In the genomic region with DNA sequence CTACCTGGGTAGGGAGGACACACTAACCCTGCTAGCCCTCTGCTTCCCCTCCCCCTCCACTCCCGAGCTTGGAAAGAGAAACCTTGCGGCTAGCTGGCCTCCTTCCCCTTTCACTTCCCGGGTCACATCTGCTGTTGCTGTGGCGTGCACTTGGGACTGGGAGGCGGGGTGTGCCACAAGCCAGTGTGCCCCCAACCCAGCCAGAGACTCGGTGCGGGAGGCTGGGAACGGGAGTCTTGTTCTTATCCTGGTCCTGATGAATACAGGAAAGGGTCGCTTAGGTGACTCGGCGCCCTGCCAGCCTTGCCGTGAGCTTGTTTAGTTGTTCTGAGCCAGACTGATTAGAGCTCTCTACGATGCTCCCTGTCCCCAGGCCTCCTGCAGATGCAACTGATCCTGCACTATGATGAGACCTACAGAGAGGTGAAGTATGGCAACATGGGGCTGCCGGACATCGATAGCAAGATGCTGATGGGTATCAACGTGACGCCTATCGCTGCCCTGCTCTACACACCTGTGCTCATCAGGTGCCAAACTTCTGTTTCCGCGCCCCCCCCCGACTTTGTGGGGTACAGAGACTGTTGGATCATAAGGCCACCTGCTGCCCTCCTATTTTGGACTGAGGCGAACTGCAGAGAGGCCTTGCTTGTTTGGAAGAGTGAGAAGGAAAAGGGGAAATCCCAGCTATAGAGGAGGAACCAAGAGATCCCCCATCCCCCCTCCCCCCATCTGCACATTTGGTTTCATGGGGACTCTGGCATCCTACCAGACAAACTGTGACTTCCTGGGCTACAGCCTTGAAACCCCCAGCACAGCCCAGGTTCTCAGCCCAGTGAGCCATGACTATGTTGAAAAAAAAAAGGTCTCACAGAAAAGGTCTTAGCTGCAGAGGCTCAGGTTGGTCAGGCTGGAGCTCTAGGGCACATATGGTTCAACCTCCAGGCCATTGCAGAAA, we compare ENCODE assay signal across 8 mouse cellular contexts. TPM values are rescaled to one million over a fixed set of nuclear protein-coding genes. Genes with fewer than 3 reads are reported as not detected.
DNase-seq lines count a peak whose midpoint lies in the region; ATAC-seq and TF ChIP-seq lines count a peak whose summit lies in the region.

No protein-coding gene starts in this region.

- peak overlapping the region; percentile 13; the same call in 1 of the 2 replicates for H3K27ac ChIP-seq in left cerebral cortex, adult 2 months
- H3K27ac ChIP-seq in gastrocnemius, adult 2 months, result peak overlapping the region; percentile 80
- no peak overlapping the region for H3K27ac ChIP-seq in hindbrain, embryonic 16.5 days (ENCODE audit: low read depth, low read length)
- no peak overlapping the region for H3K27ac ChIP-seq in liver, embryonic 12.5 days
- H3K27ac ChIP-seq in thymus, adult 2 months (ENCODE audit: control insufficient read depth, insufficient read depth, low read length), result no peak overlapping the region; the same call in 1 of the 2 replicates

- no peaks in the 10 kb centered on the region for H3K36me3 ChIP-seq in hindbrain, embryonic 16.5 days (ENCODE audit: control insufficient read depth, insufficient read depth, low read length)
- H3K36me3 ChIP-seq in liver, embryonic 12.5 days, result no peaks in the 10 kb centered on the region
- no peaks in the 10 kb centered on the region for H3K36me3 ChIP-seq in thymus, adult 2 months (ENCODE audit: control insufficient read depth, insufficient read depth, low read length)

- peak overlapping the region; percentile 48 for H3K4me3 ChIP-seq in left cerebral cortex, adult 2 months
- H3K4me3 ChIP-seq in gastrocnemius, adult 2 months, result peak overlapping the region; percentile 89
- peak overlapping the region; percentile 43 for H3K4me3 ChIP-seq in hindbrain, embryonic 16.5 days (ENCODE audit: low read length)
- H3K4me3 ChIP-seq in liver, embryonic 12.5 days, result peak overlapping the region; percentile 59
- H3K4me3 ChIP-seq in thymus, adult 2 months (ENCODE audit: control insufficient read depth, insufficient read depth, low read length), result peak overlapping the region; percentile 66

- peak overlapping the region; percentile 59 for H3K9ac ChIP-seq in hindbrain, embryonic 16.5 days (ENCODE audit: low read depth, low read length)
- H3K9ac ChIP-seq in liver, embryonic 12.5 days, result peak overlapping the region; percentile 63

- no peak for TF ChIP-seq CTCF in left cerebral cortex, adult 2 months (IDR thresholded peaks at IDR 0.05)
- no peak for TF ChIP-seq CTCF in gastrocnemius, adult 2 months (IDR thresholded peaks at IDR 0.05)
- no peak for TF ChIP-seq CTCF in thymus, adult 2 months (IDR thresholded peaks at IDR 0.05; ENCODE audit: borderline replicate concordance, control insufficient read depth, extremely low read depth, insufficient read depth, low read length, poor library complexity)

- no peaks in the 10 kb centered on the region for H3K9me3 ChIP-seq in hindbrain, embryonic 16.5 days (ENCODE audit: control insufficient read depth, low read length)
- no peaks in the 10 kb centered on the region for H3K9me3 ChIP-seq in liver, embryonic 12.5 days (replicated peaks)

- no peak for DNase-seq in left cerebral cortex, adult 2 months (ENCODE audit: extremely low spot score in 1 of 2, low spot score in 2 of 2)
- DNase-seq in left cerebral cortex, adult 8-10 months (ENCODE audit: low spot score in 2 of 2), result no peak
- DNase-seq in cerebellum, adult 18-20 months, result peak; percentile 55 to 56
- peak; percentile 76 for DNase-seq in gastrocnemius, adult 2 months
- DNase-seq in monocyte, adult 2 months (ENCODE audit: low read depth in 1 of 2, low spot score in 2 of 2), result peak; percentile 63 to 71
- DNase-seq in thymus, adult 2 months, result peak; percentile 51

- H3K4me2 ChIP-seq in hindbrain, embryonic 16.5 days (ENCODE audit: low read length), result peak overlapping the region; percentile 79
- H3K4me2 ChIP-seq in liver, embryonic 12.5 days, result peak overlapping the region; percentile 83

- no peak for TF ChIP-seq POLR2A in thymus, adult 2 months (IDR thresholded peaks at IDR 0.05; ENCODE audit: control insufficient read depth, extremely low read depth, insufficient read depth, low read length, poor library complexity)

- intact Hi-C loops in left cerebral cortex, adult 2 months (cut with DNase I), result no loop called here
- intact Hi-C loops in gastrocnemius, adult 2 months (cut with DNase I), result no loop called here

- H3K4me1 ChIP-seq in hindbrain, embryonic 16.5 days (ENCODE audit: control insufficient read depth, insufficient read depth, low read depth, low read length), result peaks cover 9% of the 10 kb centered on the region
- H3K4me1 ChIP-seq in liver, embryonic 12.5 days, result peaks cover 24% of the 10 kb centered on the region
- H3K4me1 ChIP-seq in thymus, adult 2 months (replicated peaks; ENCODE audit: control insufficient read depth, insufficient read depth, low read length), result peaks cover 28% of the 10 kb centered on the region

- WGBS in hindbrain, embryonic 16.5 days, result 8% methylated on average over 22 of the region's 22 CpGs
- 6% methylated on average over 22 of the region's 22 CpGs for WGBS in liver, embryonic 12.5 days (ENCODE audit: insufficient replicate concordance)
- WGBS in thymus, adult 2 months, result 1% methylated on average over 22 of the region's 22 CpGs

- H3K27me3 ChIP-seq in hindbrain, embryonic 16.5 days (replicated peaks; ENCODE audit: control insufficient read depth, insufficient read depth, low read length), result peaks cover 5% of the 10 kb centered on the region
- peaks cover 33% of the 10 kb centered on the region for H3K27me3 ChIP-seq in liver, embryonic 12.5 days (replicated peaks)
- H3K27me3 ChIP-seq in thymus, adult 2 months (ENCODE audit: control insufficient read depth, insufficient read depth, low read length), result no peaks in the 10 kb centered on the region

- 0 out of 2 replicates have a peak, but pooled peaks have one; percentile 24 for ATAC-seq in hindbrain, embryonic 16.5 days
- ATAC-seq in liver, embryonic 12.5 days, result no peak; the same call in 1 of the 2 replicates

RNA-seq across cellular contexts. Expression of gene Unc93b1, which starts 1.2 kb away (rescaled TPM):
- 10 to 100 TPM; 12.9 to 16.3 TPM for total RNA-seq in left cerebral cortex, adult 2 months (2021)
- 10 to 100 TPM; 13.4 to 30.8 (median 20.0) TPM for total RNA-seq in left cerebral cortex, adult 8-10 months (2022)
- 1 to 10 TPM; 3.6 to 6.4 TPM for total RNA-seq in gastrocnemius, adult 2 months (2021)
- polyA plus RNA-seq in hindbrain, embryonic 16.5 days (2015; fragmentation: Nextera tagmentation; extraction: Ambion mirVana), result 12.4 and 14.1 TPM in 2 replicates
- 14.3 and 15.3 TPM in 2 replicates for polyA plus RNA-seq in liver, embryonic 12.5 days (2016; fragmentation: Nextera tagmentation; extraction: Ambion mirVana)
- 147 and 174 TPM in 2 replicates for polyA plus RNA-seq in thymus, adult 2 months (2012; rRNA removed)

RNA-seq across cellular contexts. Expression of gene Aldh3b1, which starts 6.6 kb away (rescaled TPM):
- total RNA-seq in left cerebral cortex, adult 2 months (2021), result 1 to 10 TPM; 2.3 to 3.3 TPM
- 1 to 10 TPM; 3.4 to 5.5 (median 5.1) TPM for total RNA-seq in left cerebral cortex, adult 8-10 months (2022)
- total RNA-seq in gastrocnemius, adult 2 months (2021), result under 1 TPM; 0.77 to 0.98 TPM
- polyA plus RNA-seq in hindbrain, embryonic 16.5 days (2015; fragmentation: Nextera tagmentation; extraction: Ambion mirVana), result 2.2 and 3.1 TPM in 2 replicates
- polyA plus RNA-seq in liver, embryonic 12.5 days (2016; fragmentation: Nextera tagmentation; extraction: Ambion mirVana), result 1.8 and 1.9 TPM in 2 replicates
- polyA plus RNA-seq in thymus, adult 2 months (2012; rRNA removed), result 10.2 and 11.7 TPM in 2 replicates

RNA-seq across cellular contexts. Expression of gene Aldh3b3, which starts 22.3 kb away (rescaled TPM):
- under 1 TPM in 1 of 2 experiments, not detected in 1; 0.11 TPM for total RNA-seq in left cerebral cortex, adult 2 months (2021)
- total RNA-seq in left cerebral cortex, adult 8-10 months (2022), result under 1 TPM in 2 of 4 experiments, not detected in 2; 0.44 to 0.50 TPM
- total RNA-seq in gastrocnemius, adult 2 months (2021), result not detected
- polyA plus RNA-seq in hindbrain, embryonic 16.5 days (2015; fragmentation: Nextera tagmentation; extraction: Ambion mirVana), result not detected in 2 replicates
- polyA plus RNA-seq in liver, embryonic 12.5 days (2016; fragmentation: Nextera tagmentation; extraction: Ambion mirVana), result 0.04 TPM in 1 of 2 replicates, not detected in the other
- polyA plus RNA-seq in thymus, adult 2 months (2012; rRNA removed), result 0.33 and 0.97 TPM in 2 replicates

RNA-seq across cellular contexts. Expression of gene Ndufs8, which starts 23.6 kb away (rescaled TPM):
- 100 to 1,000 TPM; 129 to 133 TPM for total RNA-seq in left cerebral cortex, adult 2 months (2021)
- total RNA-seq in left cerebral cortex, adult 8-10 months (2022), result 100 to 1,000 TPM; 136 to 159 (median 145) TPM
- 100 to 1,000 TPM; 211 to 334 TPM for total RNA-seq in gastrocnemius, adult 2 months (2021)
- polyA plus RNA-seq in hindbrain, embryonic 16.5 days (2015; fragmentation: Nextera tagmentation; extraction: Ambion mirVana), result 307 and 320 TPM in 2 replicates
- polyA plus RNA-seq in liver, embryonic 12.5 days (2016; fragmentation: Nextera tagmentation; extraction: Ambion mirVana), result 197 and 218 TPM in 2 replicates
- 287 and 340 TPM in 2 replicates for polyA plus RNA-seq in thymus, adult 2 months (2012; rRNA removed)

RNA-seq across cellular contexts. Expression of gene Tcirg1, which starts 29.2 kb away (rescaled TPM):
- total RNA-seq in left cerebral cortex, adult 2 months (2021), result 10 to 100 TPM; 14.9 to 20.1 TPM
- total RNA-seq in left cerebral cortex, adult 8-10 months (2022), result 10 to 100 TPM; 14.9 to 26.1 (median 21.5) TPM
- 1 to 10 TPM; 5.1 to 5.8 TPM for total RNA-seq in gastrocnemius, adult 2 months (2021)
- 18.9 and 21.2 TPM in 2 replicates for polyA plus RNA-seq in hindbrain, embryonic 16.5 days (2015; fragmentation: Nextera tagmentation; extraction: Ambion mirVana)
- 24.7 and 26.1 TPM in 2 replicates for polyA plus RNA-seq in liver, embryonic 12.5 days (2016; fragmentation: Nextera tagmentation; extraction: Ambion mirVana)
- polyA plus RNA-seq in thymus, adult 2 months (2012; rRNA removed), result 270 and 293 TPM in 2 replicates

Comparison
In these comparisons a context has a peak if more than half of its experiments do, and no peak if none do; other contexts are left out.
1. DNase-seq: peak in cerebellum, adult 18-20 months (2 of 2), gastrocnemius, adult 2 months (single experiment), monocyte, adult 2 months (2 of 2) and thymus, adult 2 months (single experiment); none in left cerebral cortex, adult 2 months (0 of 2) and left cerebral cortex, adult 8-10 months (0 of 2).
2. H3K27ac ChIP-seq: peak in left cerebral cortex, adult 2 months (single experiment) and gastrocnemius, adult 2 months (single experiment); none in hindbrain, embryonic 16.5 days (single experiment), liver, embryonic 12.5 days (single experiment) and thymus, adult 2 months (single experiment).
3. Peak in every context shown above with its lines, with median percentiles within 50 percentile points of each other: H3K4me3 ChIP-seq.